Mouse (Mus musculus) stomach, embryonic 15.5 days (tissue): ENCODE results near the gene Slit3. TPM values are rescaled to one million over a fixed set of nuclear protein-coding genes. Genes with fewer than 3 reads are reported as not detected.

Experiments used
- ATAC-seq: fragments of 200-750 bp; cut with Nextera tagmentation; 2 replicates; pipeline ENCODE4 v1.8.0; 2017; ENCODE audit warnings: low read depth, moderate number of reproducible peaks, moderate TSS enrichment; ENCODE audit not compliant: insufficient read depth, low FRiP score
- H3K27ac ChIP-seq: fragments of 300-500 bp; sonication (generic); 2 replicates; pipeline ENCODE4 v1.5.1; 2015; ENCODE audit warnings: mild to moderate bottlenecking, inconsistent platforms
- H3K27me3 ChIP-seq: fragments of 300-500 bp; sonication (generic); replicated peaks from 2 replicates; pipeline ENCODE4 v1.6.1; 2015; ENCODE audit warnings: inconsistent platforms
- H3K36me3 ChIP-seq: fragments of 300-500 bp; sonication (generic); 2 replicates; pipeline ENCODE4 v1.6.1; 2015; ENCODE audit warnings: inconsistent platforms
- H3K4me1 ChIP-seq: fragments of 300-500 bp; sonication (generic); 2 replicates; pipeline ENCODE4 v1.6.1; 2015; ENCODE audit warnings: inconsistent platforms
- H3K4me2 ChIP-seq: fragments of 300-500 bp; sonication (generic); 2 replicates; pipeline ENCODE4 v1.6.1; 2015; ENCODE audit warnings: mild to moderate bottlenecking, inconsistent platforms
- H3K4me3 ChIP-seq: fragments of 300-500 bp; sonication (generic); replicated peaks from 2 replicates; pipeline ENCODE4 v1.5.1; 2015; ENCODE audit warnings: inconsistent platforms
- H3K9ac ChIP-seq: fragments of 300-500 bp; sonication (generic); 2 replicates; pipeline ENCODE4 v1.6.1; 2015; ENCODE audit warnings: inconsistent platforms
- H3K9me3 ChIP-seq: fragments of 300-500 bp; sonication (generic); 2 replicates; pipeline ENCODE4 v1.6.1; 2016; ENCODE audit warnings: inconsistent platforms
- WGBS: fragments of 180-500 bp; shearing (Covaris S2); methylation state at CpG from one replicate; pipeline ENCODE4 v1.1.7; 2015; 5-methylcytosine and 5-hydroxymethylcytosine counted together
- polyA plus RNA-seq: library from polyadenylated mRNA; unstranded; fragments of >200 nt; fragmentation: Nextera tagmentation; extraction: Ambion mirVana; gene quantifications from 2 replicates; pipeline ENCODE4 v1.2.1, GENCODE M21; 2015

The Slit3 gene
- polyA plus RNA-seq, 1 experiment from 2014 or later: 18.9 TPM

- no peak for ATAC-seq
- no peak overlapping the region for H3K4me3 ChIP-seq
- no peak overlapping the region for H3K27ac ChIP-seq
- WGBS: 76% methylated on average over 21 of the region's 21 CpGs
- H3K4me1 ChIP-seq: no peaks in the 10 kb centered on the region
- no peaks in the 10 kb centered on the region for H3K27me3 ChIP-seq
- H3K9me3 ChIP-seq: no peaks in the 10 kb centered on the region
- no peaks in the 10 kb centered on the region for H3K36me3 ChIP-seq
- H3K9ac ChIP-seq: no peak overlapping the region
- no peak overlapping the region for H3K4me2 ChIP-seq
Observed at GRCm38 (mm10) chr11:35624515-35625270, 503.7 kb downstream of the Slit3 start.

GRCm38 (mm10) chr11:35625576-35625975, 504.6 kb downstream of the Slit3 start:
- 63% methylated on average over 6 of the region's 6 CpGs for WGBS
- no peaks in the 10 kb centered on the region for H3K27me3 ChIP-seq
- no peak overlapping the region for H3K4me3 ChIP-seq
- no peak overlapping the region for H3K4me2 ChIP-seq
- no peaks in the 10 kb centered on the region for H3K9me3 ChIP-seq
- no peak overlapping the region for H3K9ac ChIP-seq
- H3K27ac ChIP-seq: no peak overlapping the region
- no peaks in the 10 kb centered on the region for H3K36me3 ChIP-seq
- H3K4me1 ChIP-seq: no peaks in the 10 kb centered on the region
- no peak for ATAC-seq

- Histone ChIP-seq H3K36me3 (no peaks in the 10 kb centered on the region), H3K27me3 (no peaks in the 10 kb centered on the region), H3K9ac (no peak overlapping the region), H3K9me3 (no peaks in the 10 kb centered on the region), H3K4me1 (no peaks in the 10 kb centered on the region), H3K4me3 (no peak overlapping the region), H3K4me2 (no peak overlapping the region), H3K27ac (no peak overlapping the region)
- WGBS: 76% methylated on average over 10 of the region's 10 CpGs
- ATAC-seq: no peak
Observed at GRCm38 (mm10) chr11:35626161-35626885, 505.3 kb downstream of the Slit3 start.

GRCm38 (mm10) chr11:35627815-35628214, 506.8 kb downstream of the Slit3 start:
- Histone ChIP-seq H3K36me3 (no peaks in the 10 kb centered on the region), H3K9me3 (no peaks in the 10 kb centered on the region), H3K4me1 (no peaks in the 10 kb centered on the region), H3K9ac (no peak overlapping the region), H3K27ac (no peak overlapping the region), H3K27me3 (no peaks in the 10 kb centered on the region), H3K4me3 (no peak overlapping the region), H3K4me2 (no peak overlapping the region)
- 81% methylated on average over 3 of the region's 3 CpGs for WGBS
- no peak for ATAC-seq

- Histone ChIP-seq H3K9me3 (no peaks in the 10 kb centered on the region), H3K27me3 (no peaks in the 10 kb centered on the region), H3K36me3 (no peaks in the 10 kb centered on the region; the same call in 1 of the 2 replicates), H3K4me3 (no peak overlapping the region), H3K4me2 (no peak overlapping the region), H3K27ac (no peak overlapping the region), H3K4me1 (no peaks in the 10 kb centered on the region), H3K9ac (no peak overlapping the region)
- no peak for ATAC-seq
- WGBS: 70% methylated on average over 5 of the region's 5 CpGs
Observed at GRCm38 (mm10) chr11:35632262-35632661, 511.2 kb downstream of the Slit3 start.

GRCm38 (mm10) chr11:35637102-35637501, 516.1 kb downstream of the Slit3 start:
- no peak for ATAC-seq
- H3K9me3 ChIP-seq: no peaks in the 10 kb centered on the region
- H3K4me2 ChIP-seq: no peak overlapping the region
- H3K27me3 ChIP-seq: no peaks in the 10 kb centered on the region
- H3K4me1 ChIP-seq: no peaks in the 10 kb centered on the region
- H3K27ac ChIP-seq: no peak overlapping the region
- no peak overlapping the region for H3K4me3 ChIP-seq
- no peaks in the 10 kb centered on the region; the same call in 1 of the 2 replicates for H3K36me3 ChIP-seq
- H3K9ac ChIP-seq: no peak overlapping the region
- 62% methylated on average over 7 of the region's 7 CpGs for WGBS

GRCm38 (mm10) chr11:35638862-35639384, 517.9 kb downstream of the Slit3 start:
- ATAC-seq: no peak
- 24% methylated on average over 3 of the region's 3 CpGs for WGBS
- H3K27ac ChIP-seq: no peak overlapping the region

GRCm38 (mm10) chr11:35639428-35639827, 518.4 kb downstream of the Slit3 start:
- H3K27me3 ChIP-seq: no peaks in the 10 kb centered on the region
- H3K4me3 ChIP-seq: no peak overlapping the region
- H3K9me3 ChIP-seq: no peaks in the 10 kb centered on the region
- no peaks in the 10 kb centered on the region for H3K36me3 ChIP-seq
- WGBS: 46% methylated on average over 11 of the region's 11 CpGs
- H3K4me2 ChIP-seq: no peak overlapping the region
- no peaks in the 10 kb centered on the region for H3K4me1 ChIP-seq
- no peak overlapping the region for H3K27ac ChIP-seq
- no peak for ATAC-seq
- H3K9ac ChIP-seq: no peak overlapping the region

More at GRCm38 (mm10) chr11:35638862-35639384, 517.9 kb downstream of the Slit3 start:
- H3K4me3 ChIP-seq: no peak overlapping the region
- H3K9me3 ChIP-seq: no peaks in the 10 kb centered on the region
- no peaks in the 10 kb centered on the region for H3K27me3 ChIP-seq
- no peak overlapping the region for H3K4me2 ChIP-seq
- H3K9ac ChIP-seq: no peak overlapping the region
- H3K36me3 ChIP-seq: no peaks in the 10 kb centered on the region; the same call in 1 of the 2 replicates
- H3K4me1 ChIP-seq: no peaks in the 10 kb centered on the region

GRCm38 (mm10) chr11:35651286-35651685, 530.3 kb downstream of the Slit3 start:
- ATAC-seq: no peak
- H3K27me3 ChIP-seq: no peaks in the 10 kb centered on the region
- no peak overlapping the region for H3K9ac ChIP-seq
- no peak overlapping the region for H3K27ac ChIP-seq
- WGBS: 84% methylated on average over 10 of the region's 10 CpGs
- no peak overlapping the region for H3K4me2 ChIP-seq
- no peaks in the 10 kb centered on the region for H3K36me3 ChIP-seq
- no peaks in the 10 kb centered on the region for H3K4me1 ChIP-seq
- no peak overlapping the region for H3K4me3 ChIP-seq
- no peaks in the 10 kb centered on the region for H3K9me3 ChIP-seq

GRCm38 (mm10) chr11:35655836-35656235, 534.8 kb downstream of the Slit3 start:
- ATAC-seq: no peak
- Histone ChIP-seq H3K9ac (no peak overlapping the region), H3K9me3 (no peaks in the 10 kb centered on the region), H3K4me1 (no peaks in the 10 kb centered on the region), H3K4me2 (no peak overlapping the region), H3K27ac (no peak overlapping the region), H3K27me3 (no peaks in the 10 kb centered on the region), H3K4me3 (no peak overlapping the region), H3K36me3 (no peaks in the 10 kb centered on the region)

- Histone ChIP-seq H3K36me3 (no peaks in the 10 kb centered on the region), H3K27ac (no peak overlapping the region), H3K9ac (no peak overlapping the region), H3K27me3 (no peaks in the 10 kb centered on the region), H3K4me2 (no peak overlapping the region), H3K9me3 (no peaks in the 10 kb centered on the region), H3K4me3 (no peak overlapping the region), H3K4me1 (no peaks in the 10 kb centered on the region)
- WGBS: 75% methylated on average over 6 of the region's 6 CpGs
- ATAC-seq: no peak
Observed at GRCm38 (mm10) chr11:35657582-35657981, 536.6 kb downstream of the Slit3 start.

GRCm38 (mm10) chr11:35660967-35661366, 539.9 kb downstream of the Slit3 start:
- Histone ChIP-seq H3K27ac (no peak overlapping the region), H3K9ac (no peak overlapping the region), H3K4me1 (no peaks in the 10 kb centered on the region), H3K27me3 (no peaks in the 10 kb centered on the region), H3K4me2 (no peak overlapping the region), H3K36me3 (no peaks in the 10 kb centered on the region), H3K9me3 (no peaks in the 10 kb centered on the region), H3K4me3 (no peak overlapping the region)
- 87% methylated on average over 4 of the region's 4 CpGs for WGBS
- no peak for ATAC-seq
